Mouse (Mus musculus) liver, embryonic 11.5 days (tissue): ENCODE data around the gene Kcnj4. TPM values are rescaled to one million over a fixed set of nuclear protein-coding genes. Genes with fewer than 3 reads are reported as not detected.

Source experiments
- ATAC-seq: fragments of 200-750 bp; cut with Nextera tagmentation; replicated peaks from 2 replicates; pipeline ENCODE4 v1.8.0; 2017; ENCODE audit warnings: moderate number of reproducible peaks, mild to moderate bottlenecking, moderate TSS enrichment, moderate library complexity; ENCODE audit not compliant: low FRiP score
- DNase-seq: peaks from one replicate; pipeline ENCODE4 v3.0.0-alpha.2; 2017; ENCODE audit warnings: low spot score
- H3K27ac ChIP-seq: fragments of 300-500 bp; sonication (generic); 2 replicates; pipeline ENCODE4 v1.5.1; 2014; ENCODE audit warnings: mild to moderate bottlenecking, low read depth, low read length, control low read depth
- H3K27me3 ChIP-seq: fragments of 300-500 bp; sonication (generic); replicated peaks from 2 replicates; pipeline ENCODE4 v1.6.1; 2014; ENCODE audit warnings: low read length, mixed read lengths; ENCODE audit not compliant: control insufficient read depth, insufficient read depth
- H3K36me3 ChIP-seq: fragments of 300-500 bp; sonication (generic); 2 replicates; pipeline ENCODE4 v1.6.1; 2014; ENCODE audit warnings: mild to moderate bottlenecking, low read length, moderate library complexity, mixed read lengths; ENCODE audit not compliant: control insufficient read depth, insufficient read depth
- H3K4me1 ChIP-seq: fragments of 300-500 bp; sonication (generic); replicated peaks from 2 replicates; pipeline ENCODE4 v1.6.1; 2014; ENCODE audit warnings: low read length, mixed read lengths; ENCODE audit not compliant: control insufficient read depth, insufficient read depth
- H3K4me2 ChIP-seq: fragments of 300-500 bp; sonication (generic); 2 replicates; pipeline ENCODE4 v1.6.1; 2014; ENCODE audit warnings: mild to moderate bottlenecking, control low read depth, moderate library complexity
- H3K4me3 ChIP-seq: fragments of 300-500 bp; sonication (generic); 2 replicates; pipeline ENCODE4 v1.5.1; 2014; ENCODE audit warnings: low read depth, low read length, control low read depth
- H3K9ac ChIP-seq: fragments of 300-500 bp; sonication (generic); 2 replicates; pipeline ENCODE4 v1.6.1; 2014; ENCODE audit warnings: low read depth, low read length, control low read depth
- H3K9me3 ChIP-seq: fragments of 300-500 bp; sonication (generic); 2 replicates; pipeline ENCODE4 v1.6.1; 2016; ENCODE audit warnings: low read length, inconsistent platforms, mixed read lengths; ENCODE audit not compliant: control insufficient read depth
- WGBS: fragments of 180-500 bp; shearing (Covaris S2); extraction: QIAGEN DNeasy Blood & Tissue Kit; methylation state at CpG from one replicate; pipeline ENCODE4 v1.1.7; 2014; 5-methylcytosine and 5-hydroxymethylcytosine counted together
- polyA plus RNA-seq: library from polyadenylated mRNA; unstranded; fragments of >200 nt; fragmentation: Nextera tagmentation; extraction: Ambion mirVana; gene quantifications from 2 replicates; pipeline ENCODE4 v1.2.1, GENCODE M21; 2014

The Kcnj4 gene
- not detected in 2 replicates for polyA plus RNA-seq

DNA sequence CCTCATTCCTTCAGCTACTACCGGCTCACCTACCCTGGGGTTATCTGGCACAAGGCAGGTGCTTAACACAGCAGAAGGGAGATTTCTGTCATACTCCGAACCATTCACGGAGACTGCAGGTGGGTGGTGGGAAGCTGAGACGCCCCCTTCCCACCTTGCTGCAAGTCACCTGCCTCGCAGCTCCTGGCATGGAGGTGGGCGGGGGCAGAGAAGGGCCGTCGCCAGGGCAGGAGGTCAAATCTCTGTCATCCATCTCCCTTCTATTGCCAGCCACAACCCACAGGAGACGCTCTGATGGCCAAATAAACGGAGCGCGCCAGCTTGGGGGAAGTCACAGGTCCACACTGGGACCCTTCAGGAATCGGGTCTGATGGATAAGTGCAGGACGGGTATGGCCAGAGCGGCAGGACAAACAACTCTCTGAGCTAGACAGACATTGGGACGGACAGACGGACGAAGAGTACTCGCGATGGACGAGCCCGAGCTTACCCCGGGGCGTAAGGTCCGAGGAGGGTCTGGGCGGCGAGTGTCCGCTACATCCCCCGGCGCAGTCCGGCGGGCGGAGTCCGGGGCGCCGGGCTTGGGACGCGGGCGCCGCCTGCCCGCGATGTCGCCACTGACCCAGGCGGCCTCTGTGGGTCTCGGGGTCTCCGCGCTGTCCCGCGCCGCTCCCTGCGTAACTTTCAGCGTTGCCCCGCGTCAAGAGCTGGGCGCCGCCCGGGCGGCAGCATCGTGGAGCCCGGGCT is at the start of gene Kcnj4:
TSS of gene Kcnj4 (minus strand) at position 535 of the 746 bp plus-strand sequence.
- Histone ChIP-seq H3K9ac (peak within 1 kb of the TSS; percentile 51), H3K4me1 (0 out of 2 replicates have a peak, but pooled peaks cover 2% of the 10 kb centered on the region), H3K27ac (no peak within 1 kb of the TSS), H3K9me3 (no peaks in the 10 kb centered on the region), H3K4me3 (peak within 1 kb of the TSS; percentile 57), H3K36me3 (no peaks in the 10 kb centered on the region), H3K4me2 (peak within 1 kb of the TSS; percentile 91), H3K27me3 (peaks cover 96% of the 10 kb centered on the region)
- DNase-seq, result no peak
- WGBS, result 3% methylated on average over 57 of the region's 60 CpGs
- no peak for ATAC-seq

DNA sequence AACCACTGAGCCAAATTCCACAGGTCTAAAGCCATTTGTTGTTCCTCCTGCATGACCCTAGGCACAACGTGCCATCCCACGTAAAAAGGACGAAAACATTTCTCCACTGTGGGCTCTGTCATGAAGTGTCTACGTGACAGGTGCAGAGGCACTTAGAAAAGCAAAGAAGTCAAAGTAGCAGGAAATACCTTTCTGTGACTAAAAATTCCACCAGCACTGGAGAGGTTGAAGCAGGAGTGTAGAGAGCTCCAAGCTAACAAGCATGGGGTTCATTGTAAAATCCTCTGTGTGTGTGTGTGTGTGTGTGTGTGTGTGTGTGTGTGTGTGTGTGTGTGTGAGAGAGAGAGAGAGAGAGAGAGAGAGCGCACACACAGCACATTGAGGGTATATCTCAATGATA is 47.5 kb upstream of the Kcnj4 start:
- H3K27me3 ChIP-seq, result peaks cover 8% of the 10 kb centered on the region; the same call in 1 of the 2 replicates
- DNase-seq (no peak), ATAC-seq (no peak)
- H3K4me2 ChIP-seq, result no peak overlapping the region
- no peak overlapping the region for H3K27ac ChIP-seq
- no peaks in the 10 kb centered on the region for H3K4me1 ChIP-seq
- H3K36me3 ChIP-seq, result no peaks in the 10 kb centered on the region
- H3K9me3 ChIP-seq, result no peaks in the 10 kb centered on the region
- 72% methylated on average over 5 of the region's 5 CpGs for WGBS
- no peak overlapping the region for H3K9ac ChIP-seq
- no peak overlapping the region for H3K4me3 ChIP-seq

DNA sequence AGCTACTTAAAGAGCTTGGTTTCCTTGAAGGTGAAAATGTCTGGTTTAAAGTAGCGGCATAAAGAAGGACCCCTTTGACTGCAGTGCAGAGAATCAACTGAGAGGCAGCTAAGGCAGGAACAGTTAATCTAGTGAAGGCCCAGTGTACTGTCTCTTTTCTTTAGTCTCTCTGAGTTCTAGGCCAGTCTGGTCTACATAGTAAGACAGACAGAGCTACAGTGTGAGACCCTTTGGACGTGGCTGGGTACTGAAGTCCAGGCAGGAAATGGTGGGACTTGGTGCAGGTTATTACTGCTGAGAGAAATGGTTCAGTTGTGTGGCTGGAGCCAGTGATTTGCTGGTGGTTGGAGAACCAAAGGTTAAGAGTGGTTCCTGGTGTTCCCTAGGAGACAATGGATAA is 43.2 kb upstream of the Kcnj4 start:
- peaks cover 17% of the 10 kb centered on the region for H3K4me1 ChIP-seq
- no peaks in the 10 kb centered on the region for H3K9me3 ChIP-seq
- no peak for ATAC-seq
- 91% methylated on average over 2 of the region's 2 CpGs for WGBS
- H3K27ac ChIP-seq, result no peak overlapping the region
- H3K9ac ChIP-seq, result no peak overlapping the region
- no peak overlapping the region for H3K4me2 ChIP-seq
- H3K4me3 ChIP-seq, result no peak overlapping the region
- peaks cover 2% of the 10 kb centered on the region; the same call in 1 of the 2 replicates for H3K36me3 ChIP-seq
- DNase-seq, result no peak
- H3K27me3 ChIP-seq, result peaks cover 8% of the 10 kb centered on the region; the same call in 1 of the 2 replicates

DNA sequence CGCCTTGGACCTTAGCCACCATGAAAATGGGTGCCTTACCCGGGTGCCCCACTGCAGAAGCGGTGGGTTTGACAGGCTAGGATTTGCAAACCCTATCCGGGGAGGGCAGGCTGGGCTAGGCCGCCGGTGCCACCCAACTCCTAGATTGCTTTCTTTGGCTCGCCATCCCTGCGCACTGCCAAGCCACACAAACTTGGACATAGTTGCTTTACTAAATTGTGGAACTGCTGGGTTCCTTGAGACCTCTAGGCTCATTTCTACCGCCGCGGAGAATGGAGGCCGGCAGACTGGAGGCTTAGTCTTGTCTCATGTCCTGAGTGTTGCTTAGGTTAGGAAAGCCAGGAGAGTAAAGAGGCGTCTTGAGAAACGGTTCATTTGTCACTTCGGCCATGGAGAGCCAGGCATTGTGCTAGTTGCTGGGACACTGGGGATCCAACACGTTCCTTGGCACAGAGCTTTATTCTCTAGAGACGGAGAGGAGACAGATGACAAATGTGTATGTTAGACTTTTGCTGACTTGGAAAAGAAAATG is 42.3 kb upstream of the Kcnj4 start:
- ATAC-seq (0 out of 2 replicates have a peak, but pooled peaks have one; percentile 5), DNase-seq (no peak)
- Histone ChIP-seq H3K4me2 (peak overlapping the region; percentile 94), H3K27me3 (peaks cover 8% of the 10 kb centered on the region; the same call in 1 of the 2 replicates), H3K4me3 (peak overlapping the region; percentile 93), H3K27ac (peak overlapping the region; percentile 96), H3K4me1 (peaks cover 17% of the 10 kb centered on the region), H3K9me3 (no peaks in the 10 kb centered on the region), H3K9ac (peak overlapping the region; percentile 99), H3K36me3 (peaks cover 10% of the 10 kb centered on the region)
- 80% methylated on average over 17 of the region's 17 CpGs for WGBS

DNA sequence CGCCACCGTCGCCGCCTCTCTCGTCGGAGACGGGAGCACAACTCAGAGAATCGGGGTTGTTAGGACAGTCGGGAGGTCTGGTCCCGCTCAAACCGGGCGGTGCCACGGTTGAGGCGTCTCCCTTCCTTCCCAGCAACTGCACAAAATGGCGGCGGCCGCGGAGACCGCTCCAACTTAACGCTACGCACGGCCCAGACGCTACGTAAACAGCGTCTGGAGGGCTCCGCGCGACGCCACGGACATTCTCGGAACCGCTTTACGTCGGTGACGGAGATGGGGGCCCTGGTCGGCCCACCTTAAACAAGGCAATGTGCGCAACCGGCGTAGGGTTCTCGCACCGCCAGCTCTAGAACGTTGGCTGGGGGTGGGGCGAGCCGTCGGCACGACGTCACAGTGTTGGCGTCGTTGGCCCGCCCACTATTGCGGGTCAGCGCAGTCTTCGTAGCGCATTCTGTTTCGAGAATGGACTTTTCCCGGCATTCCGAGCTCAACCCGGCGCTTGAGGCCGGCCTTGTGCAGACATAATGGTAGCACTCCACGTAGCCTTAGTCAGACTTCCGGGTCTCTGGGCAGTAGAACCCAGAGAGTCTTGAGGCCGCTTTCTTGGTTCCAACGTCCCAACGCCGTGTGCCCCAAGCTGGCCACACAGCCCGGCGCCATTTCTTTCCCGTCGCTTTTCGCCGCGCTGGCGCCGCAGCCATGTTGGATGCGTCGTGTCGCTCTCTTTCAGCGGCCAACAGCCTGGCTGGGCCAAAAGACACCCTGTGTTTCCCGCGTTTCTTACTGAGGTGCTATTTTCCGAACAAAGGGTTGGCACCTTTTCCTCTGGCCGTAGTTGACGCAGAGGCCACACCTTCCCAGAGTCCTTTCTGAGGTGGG is 41.6 kb upstream of the Kcnj4 start, which contains the start of gene Ddx17:
TSS of gene Ddx17 (minus strand) at position 332 of the 879 bp plus-strand sequence.
- ATAC-seq, result peak; percentile 96

DNA sequence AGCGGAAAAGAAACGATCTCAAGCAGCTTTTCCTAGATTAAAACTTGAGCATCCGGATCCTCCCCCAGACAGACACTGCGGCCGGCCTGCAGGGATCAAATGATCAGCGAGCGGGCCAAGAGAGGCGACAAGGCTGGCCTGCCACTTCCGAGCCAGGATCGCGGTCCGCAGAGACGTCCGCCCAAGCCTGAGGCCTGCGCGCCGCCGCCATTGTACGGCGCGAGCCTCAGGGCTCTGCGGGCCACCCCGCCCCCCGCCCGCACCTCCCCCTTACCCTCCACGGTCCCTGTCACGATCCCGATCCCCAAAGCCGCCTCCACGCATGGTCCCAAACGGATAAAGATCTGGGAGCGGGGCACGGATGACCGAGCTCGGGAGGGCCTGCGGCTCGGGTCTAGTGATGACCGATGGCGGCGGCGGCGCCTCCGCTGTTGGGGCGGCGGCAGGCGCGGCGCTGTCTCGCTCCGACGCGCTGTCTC is 40.9 kb upstream of the Kcnj4 start:
- peak overlapping the region; percentile 99 for H3K9ac ChIP-seq
- H3K4me1 ChIP-seq, result peaks cover 17% of the 10 kb centered on the region
- DNase-seq (no peak), ATAC-seq (peak; percentile 66)
- under 1% methylated on average over 52 of the region's 52 CpGs for WGBS
- peaks cover 18% of the 10 kb centered on the region for H3K36me3 ChIP-seq
- no peaks in the 10 kb centered on the region for H3K9me3 ChIP-seq
- peak overlapping the region; percentile 94 for H3K4me2 ChIP-seq
- peaks cover 5% of the 10 kb centered on the region; the same call in 1 of the 2 replicates for H3K27me3 ChIP-seq
- peak overlapping the region; percentile 96 for H3K27ac ChIP-seq
- H3K4me3 ChIP-seq, result peak overlapping the region; percentile 93

More for the DNA sequence above, 41.6 kb upstream of the Kcnj4 start, which contains the start of gene Ddx17:
- Histone ChIP-seq H3K27me3 (peaks cover 8% of the 10 kb centered on the region; the same call in 1 of the 2 replicates), H3K9ac (peak within 1 kb of the TSS; percentile 99), H3K4me3 (peak within 1 kb of the TSS; percentile 93), H3K27ac (peak within 1 kb of the TSS; percentile 96), H3K36me3 (peaks cover 14% of the 10 kb centered on the region), H3K4me1 (peaks cover 17% of the 10 kb centered on the region), H3K9me3 (no peaks in the 10 kb centered on the region), H3K4me2 (peak within 1 kb of the TSS; percentile 94)
- DNase-seq, result peak; percentile 98
- 2% methylated on average over 84 of the region's 84 CpGs for WGBS

DNA sequence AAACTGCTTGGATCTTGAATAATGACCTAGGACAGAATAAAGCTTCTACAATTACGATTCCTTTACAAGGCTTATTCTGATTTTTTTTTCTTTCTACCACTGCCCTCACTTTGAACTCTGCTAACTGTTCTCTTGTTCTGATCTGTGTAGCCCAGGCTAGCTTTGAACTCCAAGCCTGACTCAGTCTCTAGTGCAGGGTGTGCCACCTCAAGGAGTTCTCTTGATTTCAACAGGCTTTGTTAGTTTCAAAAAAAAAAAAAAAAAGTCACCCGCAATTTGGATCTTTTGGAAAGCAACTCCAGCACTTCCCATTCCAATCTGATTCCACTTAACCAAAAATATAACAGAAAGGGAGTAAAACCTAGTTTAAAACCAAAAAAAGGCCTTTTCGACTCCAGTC is 40.5 kb upstream of the Kcnj4 start:
- H3K4me2 ChIP-seq, result peak overlapping the region; percentile 94
- peak overlapping the region; percentile 93 for H3K4me3 ChIP-seq
- H3K4me1 ChIP-seq, result peaks cover 17% of the 10 kb centered on the region
- ATAC-seq, result no peak
- 0 out of 2 replicates have a peak, but pooled peaks cover 3% of the 10 kb centered on the region for H3K27me3 ChIP-seq
- DNase-seq, result no peak
- H3K9me3 ChIP-seq, result no peaks in the 10 kb centered on the region
- WGBS, result 5% methylated on average over 3 of the region's 3 CpGs
- H3K27ac ChIP-seq, result peak overlapping the region; percentile 96
- peaks cover 23% of the 10 kb centered on the region for H3K36me3 ChIP-seq
- peak overlapping the region; percentile 99 for H3K9ac ChIP-seq

DNA sequence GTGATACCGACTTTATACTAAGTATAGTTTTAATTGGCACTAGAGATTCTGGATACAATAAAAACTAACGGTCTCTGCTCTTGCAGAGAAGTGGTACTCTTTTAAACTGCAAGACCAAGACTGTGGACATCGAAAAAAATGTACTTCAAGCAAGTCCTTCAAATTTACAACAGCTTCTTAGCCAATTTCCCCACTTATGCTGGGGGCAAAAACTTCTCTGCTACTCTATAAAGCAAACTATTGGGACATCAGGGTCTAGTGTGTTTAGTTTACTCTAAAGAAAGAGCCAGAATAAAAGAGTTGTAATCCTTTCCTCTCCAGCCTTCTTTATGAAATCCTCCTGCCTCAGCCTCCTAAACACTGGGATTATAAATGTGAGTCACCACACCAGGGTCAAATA is 38.9 kb upstream of the Kcnj4 start:
- Histone ChIP-seq H3K4me1 (peaks cover 17% of the 10 kb centered on the region), H3K4me2 (peak overlapping the region; percentile 94), H3K27ac (no peak overlapping the region), H3K36me3 (peaks cover 35% of the 10 kb centered on the region), H3K9me3 (no peaks in the 10 kb centered on the region), H3K27me3 (no peaks in the 10 kb centered on the region), H3K9ac (peak overlapping the region; percentile 39), H3K4me3 (peak overlapping the region; percentile 93; the same call in 1 of the 2 replicates)
- DNase-seq, result no peak
- WGBS, result 93% methylated on average over 3 of the region's 3 CpGs
- no peak for ATAC-seq
